Mouse (Mus musculus) kidney, adult 18-20 months (tissue): Measurements from ENCODE around the gene Mrpl24.

Experiments
- DNase-seq: peaks from one replicate; pipeline ENCODE4 v3.0.0; 2021

Gene Mrpl24

DNA sequence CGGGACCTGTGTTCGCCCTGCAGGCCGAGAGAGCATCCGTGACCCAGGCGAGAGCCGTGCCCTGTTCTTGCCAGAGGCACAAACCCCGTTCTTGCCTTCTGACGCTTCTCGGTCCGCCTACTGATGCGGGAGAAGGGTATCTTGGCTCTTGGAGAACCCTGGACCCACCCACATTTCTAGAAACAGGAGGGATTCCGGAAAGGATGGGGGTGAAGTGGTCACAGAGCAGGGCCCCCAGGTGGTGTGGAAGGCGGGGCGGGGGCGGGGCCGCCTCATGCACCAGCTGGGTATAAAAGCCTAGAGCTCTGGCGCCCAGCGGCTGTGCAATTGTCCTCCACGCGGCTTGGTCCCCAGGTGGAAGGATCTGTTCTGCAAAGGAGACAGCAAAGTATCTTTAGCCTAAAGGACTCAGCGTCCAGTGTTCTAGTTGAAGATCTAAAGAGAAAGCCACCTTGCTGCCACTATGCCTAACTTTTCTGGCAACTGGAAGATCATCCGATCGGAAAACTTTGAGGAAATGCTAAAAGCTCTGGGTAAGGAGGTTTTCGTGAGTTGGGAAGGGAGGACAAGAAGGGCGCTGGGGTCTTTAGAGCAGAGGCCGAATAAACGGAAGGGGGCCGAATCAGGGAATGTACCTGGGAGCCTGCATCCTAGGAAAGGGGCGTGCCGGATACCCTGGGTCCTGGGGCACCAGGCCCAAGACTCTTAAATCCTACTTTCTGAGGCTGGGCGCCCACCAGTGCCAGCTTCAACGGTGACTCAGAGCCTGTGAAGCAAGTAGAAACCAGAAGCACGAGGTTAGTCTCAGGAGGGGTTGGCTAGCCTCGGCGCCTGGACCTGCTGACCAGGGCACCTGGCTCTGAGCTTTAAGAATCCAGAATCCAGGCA is 29.3 kb downstream of the Mrpl24 start, which contains the start of gene Crabp2:
Gene Crabp2, plus strand, starts transcription at position 289 of the 888 bp plus-strand sequence.
- DNase-seq = no peak

DNA sequence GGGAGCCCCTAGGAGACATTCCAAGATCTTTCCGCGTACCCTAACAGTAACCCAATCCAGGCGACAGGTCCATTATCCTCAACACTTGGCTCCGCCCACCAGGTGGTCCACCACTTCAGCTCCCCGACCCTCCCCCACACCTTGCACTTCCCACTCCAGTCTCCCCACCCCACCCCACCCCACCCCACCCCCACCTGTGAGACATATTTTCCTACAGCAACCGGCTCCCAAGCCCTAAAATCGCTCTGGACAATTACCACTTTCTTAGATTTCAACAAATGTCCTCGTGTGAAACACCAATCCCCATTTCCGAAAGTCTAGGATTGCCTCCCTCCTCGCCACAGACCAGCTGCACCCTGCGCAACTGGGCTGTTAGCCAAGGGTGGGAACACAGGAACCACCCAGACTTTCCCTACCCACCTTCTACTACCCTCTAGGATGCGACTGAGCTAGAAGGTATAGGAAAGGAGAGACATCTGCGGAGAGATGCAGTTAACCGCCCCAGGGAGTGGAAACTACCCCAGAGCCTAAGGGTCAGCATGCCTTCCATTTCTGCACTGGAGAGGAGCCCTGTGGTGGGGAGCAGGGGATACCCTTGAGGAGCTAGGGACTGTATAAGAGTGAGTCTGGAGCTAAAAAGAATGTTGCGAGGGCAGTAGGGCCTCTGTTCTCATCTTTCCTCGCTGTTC is 30.1 kb downstream of the Mrpl24 start:
- DNase-seq = no peak

DNA sequence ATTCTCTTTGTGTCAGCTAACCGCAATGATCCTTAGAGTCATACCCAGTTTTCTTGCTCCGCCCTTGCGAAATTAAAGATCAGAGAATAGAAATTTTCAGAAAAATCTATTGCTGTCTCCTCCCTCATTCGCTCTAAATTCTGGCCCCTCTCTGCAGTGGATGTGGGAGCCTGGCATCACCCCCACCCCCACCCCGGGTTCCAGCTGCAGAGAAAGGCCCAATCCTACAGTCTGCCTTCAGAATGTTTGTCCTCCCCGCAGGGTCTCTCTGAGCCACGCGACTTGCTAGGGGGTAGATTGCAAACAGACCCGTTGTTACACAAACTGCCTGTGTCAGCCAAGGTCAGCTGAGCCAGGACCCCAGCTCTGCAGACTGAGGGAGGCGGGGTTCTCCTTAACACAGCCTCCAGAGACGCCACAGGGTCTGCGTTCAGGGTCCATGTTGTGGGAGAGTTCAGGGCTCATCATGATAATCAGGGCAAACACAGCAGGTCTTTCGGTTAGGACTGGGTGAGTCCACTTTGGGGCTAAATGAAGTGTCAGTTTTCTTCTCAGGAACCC is 30.7 kb downstream of the Mrpl24 start:
- DNase-seq = no peak

DNA sequence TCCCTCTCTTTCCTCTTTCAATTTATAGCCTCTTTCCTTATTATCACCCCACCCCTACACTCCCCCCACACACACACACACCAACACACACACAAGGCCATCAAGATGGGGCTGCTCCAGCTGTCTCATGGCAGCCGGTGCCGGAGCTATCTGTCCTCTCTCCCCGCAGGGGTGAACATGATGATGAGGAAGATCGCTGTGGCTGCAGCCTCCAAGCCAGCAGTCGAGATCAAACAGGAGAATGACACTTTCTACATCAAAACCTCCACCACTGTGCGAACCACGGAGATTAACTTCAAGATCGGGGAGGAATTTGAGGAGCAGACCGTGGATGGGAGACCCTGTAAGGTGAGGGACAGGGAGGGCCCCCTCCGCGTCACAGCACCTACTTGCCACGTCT is 32.6 kb downstream of the Mrpl24 start:
- no peak for DNase-seq

DNA sequence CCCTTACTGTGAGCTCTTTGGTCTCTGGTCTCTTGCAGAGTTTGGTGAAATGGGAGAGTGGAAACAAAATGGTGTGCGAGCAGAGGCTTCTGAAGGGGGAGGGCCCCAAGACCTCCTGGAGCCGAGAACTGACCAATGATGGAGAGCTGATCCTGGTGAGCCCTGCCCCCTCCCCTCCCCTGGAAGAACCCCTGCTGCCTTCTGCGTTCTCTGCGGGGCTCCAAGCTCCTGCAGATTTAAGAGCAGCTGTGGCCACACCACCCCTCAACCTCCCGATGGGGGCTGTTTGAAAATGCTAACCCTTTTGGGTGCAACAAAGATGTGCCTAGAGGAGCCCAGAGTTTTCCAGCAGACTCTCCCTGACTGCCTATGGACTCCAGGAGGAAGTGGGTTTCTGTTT is 33.1 kb downstream of the Mrpl24 start:
- DNase-seq = no peak

DNA sequence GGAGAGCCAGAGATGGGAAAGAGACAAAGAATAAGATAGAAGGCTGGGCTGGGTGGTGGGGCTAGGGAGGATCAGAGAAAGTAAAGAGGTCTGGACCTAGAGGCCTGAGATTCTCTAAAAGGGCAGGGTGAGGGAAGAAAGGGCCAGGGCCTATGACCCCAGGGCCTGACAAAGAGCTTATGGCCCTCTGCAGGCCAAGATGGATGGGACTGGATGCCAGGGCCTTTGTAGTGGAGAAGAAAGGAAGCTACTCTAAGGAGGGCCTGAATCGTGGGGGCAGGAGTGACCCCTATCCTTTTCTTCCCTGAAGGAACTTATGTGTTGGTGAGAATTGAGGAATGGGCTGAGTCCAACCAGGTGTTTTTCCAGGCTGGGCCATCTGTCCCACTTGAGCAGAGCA is 38.8 kb downstream of the Mrpl24 start:
- DNase-seq = no peak

DNA sequence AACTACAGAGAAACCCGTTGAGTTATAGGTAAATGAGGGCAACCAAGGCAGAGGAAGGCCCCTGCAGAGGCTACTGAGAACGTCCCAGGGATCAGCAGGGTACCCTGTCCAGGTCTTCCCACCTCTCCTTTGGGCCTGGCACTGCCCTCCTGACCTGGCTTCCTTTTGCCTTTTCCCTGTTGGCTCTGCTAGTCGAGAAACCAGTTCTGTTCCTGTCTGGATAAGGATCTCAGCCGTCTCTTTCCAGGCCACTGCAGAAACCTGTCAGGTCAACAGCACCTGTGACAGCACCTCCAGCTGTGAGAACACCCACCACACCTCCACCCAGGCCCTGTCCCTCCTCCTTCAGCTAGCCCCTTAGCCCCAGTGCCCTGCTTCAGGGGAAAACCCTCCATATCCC is 39.2 kb downstream of the Mrpl24 start:
- no peak for DNase-seq

DNA sequence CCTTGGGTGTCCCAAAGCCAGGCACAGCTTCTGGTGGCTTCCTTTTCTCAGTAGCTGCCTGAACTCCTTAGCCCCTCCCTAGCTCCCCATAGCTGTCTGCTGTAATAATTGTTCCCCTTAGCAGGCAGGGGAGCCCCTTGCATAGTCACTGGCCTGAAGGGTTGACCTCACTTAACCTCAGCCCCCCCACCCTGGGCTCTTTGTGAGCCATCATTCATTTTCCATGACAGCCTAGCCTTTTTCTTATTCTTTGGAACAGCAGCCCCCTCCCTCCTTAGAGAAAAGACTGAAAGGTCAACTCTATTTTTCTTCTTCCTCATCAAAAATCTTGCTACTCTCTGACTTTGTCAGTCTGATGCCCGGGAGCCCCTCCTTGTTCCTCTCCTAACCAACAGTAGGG is 39.7 kb downstream of the Mrpl24 start:
- DNase-seq = no peak

DNA sequence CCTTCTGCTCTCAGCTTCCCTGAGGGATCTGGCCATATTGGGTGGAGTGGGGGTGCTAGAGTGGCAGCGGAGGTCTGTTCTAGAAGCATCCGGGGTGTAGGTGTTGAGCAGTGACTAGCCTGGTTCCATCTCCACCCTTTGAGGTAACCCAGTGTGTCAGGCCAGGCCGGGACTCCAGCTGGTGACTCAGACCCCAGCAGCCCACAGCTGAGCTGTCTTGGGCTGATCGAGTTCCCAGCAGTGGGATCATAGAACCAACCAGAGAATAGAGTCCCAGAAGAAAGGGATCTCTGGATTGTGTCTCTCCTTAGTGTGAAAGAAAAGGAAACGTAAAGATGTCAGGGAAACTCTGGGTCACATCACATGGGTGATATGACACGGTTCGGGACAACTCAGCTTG is 40.1 kb downstream of the Mrpl24 start:
- DNase-seq = no peak

DNA sequence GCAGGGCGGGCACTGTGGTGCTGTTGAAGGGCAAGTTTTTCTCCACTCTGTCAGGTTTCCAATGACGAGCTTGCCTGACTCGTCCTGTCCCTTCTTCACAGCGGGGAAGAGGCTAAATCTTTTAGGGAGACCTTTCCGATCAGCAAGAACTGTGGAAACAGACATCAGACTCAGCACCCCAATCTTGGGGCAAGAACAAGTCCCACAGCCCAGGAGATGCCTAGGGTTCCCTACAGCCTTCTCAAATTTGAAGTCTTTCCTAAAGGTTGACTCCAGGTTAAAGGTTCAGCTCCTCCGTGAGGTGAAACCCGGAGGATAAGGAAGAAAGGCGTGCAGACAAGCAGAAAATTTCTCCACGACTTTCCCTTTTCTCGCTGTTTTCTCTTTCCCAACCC is 40.9 kb downstream of the Mrpl24 start:
- DNase-seq = no peak

DNA sequence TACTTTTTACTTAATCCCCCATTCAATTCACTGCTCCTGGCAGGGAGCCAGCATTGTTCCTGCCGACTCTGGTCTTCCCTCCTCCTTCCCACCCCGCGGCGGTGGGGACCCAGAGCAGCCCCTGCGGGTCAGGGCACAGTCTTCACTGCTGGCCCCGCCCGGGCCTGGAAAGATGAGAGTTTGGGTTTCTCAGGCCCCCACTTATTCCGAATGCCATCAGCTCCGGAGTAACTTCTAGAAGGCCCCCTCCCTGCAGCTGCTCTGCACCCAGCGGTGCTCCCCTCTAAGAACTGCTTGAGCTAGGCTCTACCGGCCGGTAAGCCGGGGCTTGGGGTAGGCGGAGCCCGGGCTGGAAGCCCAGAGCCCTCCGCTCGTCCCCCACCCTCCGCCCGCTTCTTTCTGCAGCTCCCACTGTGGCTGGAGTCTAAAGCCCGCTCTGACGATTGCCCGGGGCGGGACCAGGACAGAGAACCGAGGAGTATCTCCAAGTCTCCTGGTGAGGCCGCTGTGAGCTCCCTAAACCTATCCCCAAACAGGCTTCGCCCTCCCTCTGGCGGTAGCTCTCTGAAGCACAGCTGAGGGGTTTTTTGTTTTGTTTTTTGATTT is 41.4 kb downstream of the Mrpl24 start:
- DNase-seq = peak; percentile 87

DNA sequence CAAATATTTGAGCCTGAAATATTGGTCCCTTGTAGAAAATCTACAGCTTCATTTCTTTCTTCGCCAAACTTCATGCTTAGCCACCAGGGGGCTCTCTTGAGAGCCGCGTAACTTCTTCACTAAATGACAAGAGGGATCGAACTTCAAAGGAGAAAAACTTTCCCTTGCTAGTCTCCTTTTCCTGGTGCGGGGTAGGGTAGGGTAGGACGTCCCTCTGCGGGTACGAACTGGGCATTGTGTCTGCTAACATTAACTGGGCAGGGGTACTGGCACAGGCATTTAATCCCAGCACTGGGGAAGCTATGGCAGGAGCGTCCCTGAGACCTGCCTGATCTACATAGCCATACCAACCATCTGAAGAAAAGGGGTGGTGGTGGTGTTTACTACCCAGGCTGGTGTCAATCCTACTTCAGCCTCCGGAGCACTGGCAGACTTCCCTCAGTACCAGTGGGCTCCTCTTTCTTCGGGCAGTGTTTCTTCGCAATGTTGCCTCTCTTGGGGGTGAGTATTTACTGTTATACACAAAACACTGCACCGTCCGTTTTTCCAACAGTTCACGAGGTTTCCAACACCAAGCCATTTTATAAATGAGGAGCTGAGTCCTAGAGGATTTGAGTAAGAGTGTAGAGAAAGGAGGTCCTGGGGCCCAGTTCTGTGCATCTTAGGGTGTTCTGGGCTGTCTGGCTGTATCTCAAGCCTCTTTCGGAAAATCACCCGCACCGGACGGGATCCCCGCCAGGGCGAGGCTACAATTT is 51.1 kb downstream of the Mrpl24 start:
- peak; percentile 76 for DNase-seq

DNA sequence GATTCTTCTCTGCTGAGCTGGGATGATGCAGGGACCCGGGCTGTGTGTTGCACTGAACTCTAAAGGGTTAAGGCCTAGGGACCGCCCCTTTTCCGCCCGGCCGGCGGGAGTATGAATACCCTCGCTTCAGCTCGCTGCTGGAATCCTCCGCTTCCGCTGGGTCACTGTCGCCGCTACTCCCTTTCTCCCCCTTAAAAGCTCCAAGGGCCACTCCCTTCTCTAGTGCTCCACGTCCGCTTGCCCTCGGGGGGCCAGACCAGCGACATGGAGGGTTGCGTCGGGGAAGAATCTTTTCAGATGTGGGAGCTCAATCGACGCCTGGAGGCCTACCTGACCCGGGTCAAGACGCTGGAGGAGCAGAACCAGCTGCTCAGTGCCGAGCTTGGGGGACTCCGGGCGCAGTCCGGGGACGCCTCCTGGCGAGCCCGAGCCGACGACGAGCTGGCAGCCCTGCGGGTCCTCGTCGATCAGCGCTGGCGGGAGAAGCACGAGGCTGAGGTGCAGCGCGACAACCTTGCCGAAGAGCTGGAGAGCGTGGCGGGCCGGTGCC is 51.7 kb downstream of the Mrpl24 start, which contains the start of gene Nes:
Gene Nes, plus strand, starts transcription at position 140 of the 550 bp plus-strand sequence.
- DNase-seq = peak; percentile 68

DNA sequence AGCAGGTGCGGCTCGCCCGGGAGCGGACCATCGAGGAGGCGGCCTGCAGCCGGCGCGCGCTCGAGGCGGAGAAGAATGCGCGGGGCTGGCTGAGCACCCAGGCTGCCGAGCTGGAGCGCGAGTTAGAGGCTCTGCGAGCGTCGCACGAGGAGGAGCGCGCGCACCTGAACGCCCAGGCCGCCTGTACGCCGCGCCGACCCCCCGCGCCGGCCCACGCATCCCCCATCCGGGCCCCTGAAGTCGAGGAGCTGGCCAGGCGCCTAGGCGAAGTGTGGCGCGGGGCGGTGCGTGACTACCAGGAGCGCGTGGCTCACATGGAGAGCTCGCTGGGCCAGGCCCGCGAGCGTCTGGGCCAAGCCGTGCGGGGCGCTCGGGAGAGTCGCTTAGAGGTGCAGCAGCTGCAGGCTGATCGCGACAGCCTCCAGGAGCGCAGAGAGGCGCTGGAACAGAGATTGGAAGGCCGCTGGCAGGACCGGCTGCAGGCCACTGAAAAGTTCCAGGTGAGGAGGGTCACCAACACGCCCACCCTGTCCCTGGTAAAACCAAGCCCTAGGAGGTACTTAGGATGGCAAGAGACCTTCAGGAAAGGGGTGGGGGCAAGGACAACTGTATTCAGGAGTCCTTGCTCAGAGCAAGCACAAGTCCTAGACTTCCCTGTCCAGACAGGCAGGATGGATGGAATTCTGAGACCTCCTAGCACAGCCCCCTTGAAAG is 52.3 kb downstream of the Mrpl24 start:
- no peak for DNase-seq

DNA sequence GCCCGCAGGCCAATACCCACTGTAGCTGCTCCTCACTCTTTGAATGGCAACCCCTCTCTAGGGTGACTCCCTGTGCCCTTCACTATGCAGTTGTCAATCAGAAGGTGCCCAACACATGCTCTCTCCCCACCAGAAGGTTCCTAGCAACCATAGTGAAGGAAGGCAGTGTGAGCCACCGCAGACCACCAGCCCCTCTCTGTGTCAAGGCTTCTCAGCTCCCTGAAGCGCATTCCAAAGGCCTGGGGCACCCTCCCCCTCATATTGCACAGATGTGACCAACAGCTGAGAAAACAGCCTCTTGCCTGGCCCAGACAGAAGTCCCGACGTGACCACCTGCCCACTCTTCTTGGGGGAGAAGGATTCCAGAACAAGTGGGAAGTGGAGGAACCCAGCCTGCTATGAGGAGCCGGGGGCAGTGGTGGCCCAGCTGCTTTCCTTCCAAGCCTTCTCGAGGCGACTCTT is 52.9 kb downstream of the Mrpl24 start:
- DNase-seq = no peak

DNA sequence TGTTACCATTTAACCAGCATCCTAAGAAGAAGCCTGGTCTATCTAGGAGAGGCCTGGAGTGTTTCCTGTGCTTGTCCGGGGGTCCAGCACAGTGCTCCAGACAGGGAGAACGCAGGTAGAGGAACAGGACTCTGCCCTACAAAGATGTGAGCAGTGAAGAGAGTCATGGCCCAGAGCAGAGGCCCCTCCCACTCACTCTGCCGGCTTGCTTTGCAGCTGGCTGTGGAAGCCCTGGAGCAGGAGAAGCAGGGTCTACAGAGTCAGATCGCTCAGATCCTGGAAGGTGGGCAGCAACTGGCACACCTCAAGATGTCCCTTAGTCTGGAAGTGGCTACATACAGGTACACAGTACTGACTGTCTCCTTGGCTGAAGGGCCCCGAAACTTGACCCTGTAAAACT is 53.5 kb downstream of the Mrpl24 start:
- no peak for DNase-seq
